Mouse (Mus musculus) limb, embryonic 10.5 days (tissue): ENCODE data around the gene Pdzd3. TPM values are rescaled to one million over a fixed set of nuclear protein-coding genes. Genes with fewer than 3 reads are reported as not detected.

ENCODE experiments used
- DNase-seq: peaks from one replicate; pipeline ENCODE4 v3.0.0-alpha.2; 2017; ENCODE audit warnings: low spot score
- H3K27ac ChIP-seq: fragments of 300-500 bp; sonication (generic); 2 replicates; pipeline ENCODE4 v1.5.1; 2016; ENCODE audit warnings: mild to moderate bottlenecking
- H3K27me3 ChIP-seq: fragments of 300-500 bp; sonication (generic); 2 replicates; pipeline ENCODE4 v1.6.1; 2016; ENCODE audit warnings: low read depth, mild to moderate bottlenecking; ENCODE audit not compliant: poor library complexity, severe bottlenecking
- H3K36me3 ChIP-seq: fragments of 300-500 bp; sonication (generic); 2 replicates; pipeline ENCODE4 v1.6.1; 2016; ENCODE audit warnings: mild to moderate bottlenecking, moderate library complexity
- H3K4me1 ChIP-seq: fragments of 300-500 bp; sonication (generic); 2 replicates; pipeline ENCODE4 v1.6.1; 2016
- H3K4me3 ChIP-seq: fragments of 300-500 bp; sonication (generic); 2 replicates; pipeline ENCODE4 v1.5.1; 2016; ENCODE audit warnings: mild to moderate bottlenecking, moderate library complexity
- H3K9me3 ChIP-seq: fragments of 300-500 bp; sonication (generic); replicated peaks from 2 replicates; pipeline ENCODE4 v1.6.1; 2016; ENCODE audit warnings: mild to moderate bottlenecking
- WGBS: fragments of 180-500 bp; shearing (Covaris S2); methylation state at CpG from one replicate; pipeline ENCODE4 v1.1.7; 2016; 5-methylcytosine and 5-hydroxymethylcytosine counted together
- polyA plus RNA-seq: library from polyadenylated mRNA; unstranded; fragments of >200 nt; fragmentation: Nextera tagmentation; extraction: Ambion mirVana; gene quantifications from 2 replicates; pipeline ENCODE4 v1.2.1, GENCODE M21; 2016

The Pdzd3 gene
- polyA plus RNA-seq, 1 experiment from 2014 or later = not detected

GRCm38 (mm10) chr9:44267319-44268026, 16.2 kb upstream of the Pdzd3 start:
- H3K27ac ChIP-seq = peak overlapping the region; percentile 89

GRCm38 (mm10) chr9:44266478-44267226, 15.4 kb upstream of the Pdzd3 start:
- H3K4me3 ChIP-seq = no peak overlapping the region

More at GRCm38 (mm10) chr9:44267319-44268026, 16.2 kb upstream of the Pdzd3 start:
- peak overlapping the region; percentile 66 for H3K4me3 ChIP-seq
- WGBS = 15% methylated on average over 23 of the region's 23 CpGs
- H3K36me3 ChIP-seq = no peaks in the 10 kb centered on the region
- peaks cover 18% of the 10 kb centered on the region for H3K27me3 ChIP-seq
- no peaks in the 10 kb centered on the region for H3K9me3 ChIP-seq
- no peak for DNase-seq
- peaks cover 12% of the 10 kb centered on the region for H3K4me1 ChIP-seq

GRCm38 (mm10) chr9:44261388-44261787, 10.1 kb upstream of the Pdzd3 start:
- no peak overlapping the region for H3K27ac ChIP-seq
- no peaks in the 10 kb centered on the region for H3K9me3 ChIP-seq
- DNase-seq = no peak
- no peaks in the 10 kb centered on the region for H3K36me3 ChIP-seq
- no peak overlapping the region for H3K4me3 ChIP-seq
- 85% methylated on average over 14 of the region's 14 CpGs for WGBS
- H3K27me3 ChIP-seq = peaks cover 4% of the 10 kb centered on the region; the same call in 1 of the 2 replicates
- H3K4me1 ChIP-seq = peaks cover 3% of the 10 kb centered on the region; the same call in 1 of the 2 replicates

More at GRCm38 (mm10) chr9:44266478-44267226, 15.4 kb upstream of the Pdzd3 start:
- Histone ChIP-seq H3K9me3 (no peaks in the 10 kb centered on the region), H3K27me3 (peaks cover 18% of the 10 kb centered on the region), H3K36me3 (no peaks in the 10 kb centered on the region), H3K4me1 (peaks cover 12% of the 10 kb centered on the region), H3K27ac (no peak overlapping the region)
- WGBS = 69% methylated on average over 8 of the region's 8 CpGs
- no peak for DNase-seq

GRCm38 (mm10) chr9:44259014-44259413, 7.7 kb upstream of the Pdzd3 start:
- WGBS = 86% methylated on average over 10 of the region's 10 CpGs
- Histone ChIP-seq H3K27me3 (no peaks in the 10 kb centered on the region), H3K4me1 (peaks cover 26% of the 10 kb centered on the region), H3K4me3 (no peak overlapping the region), H3K9me3 (no peaks in the 10 kb centered on the region), H3K36me3 (no peaks in the 10 kb centered on the region), H3K27ac (no peak overlapping the region)
- no peak for DNase-seq

GRCm38 (mm10) chr9:44256213-44256612, 4.9 kb upstream of the Pdzd3 start:
- Histone ChIP-seq H3K4me1 (peaks cover 39% of the 10 kb centered on the region), H3K27ac (0 out of 2 replicates have a peak overlapping the region, but pooled peaks have one; percentile 27), H3K9me3 (no peaks in the 10 kb centered on the region), H3K36me3 (no peaks in the 10 kb centered on the region), H3K4me3 (no peak overlapping the region), H3K27me3 (no peaks in the 10 kb centered on the region)
- WGBS = 89% methylated on average over 8 of the region's 8 CpGs
- DNase-seq = no peak

- Histone ChIP-seq H3K36me3 (no peaks in the 10 kb centered on the region), H3K27ac (peak overlapping the region; percentile 83), H3K9me3 (no peaks in the 10 kb centered on the region), H3K4me1 (peaks cover 41% of the 10 kb centered on the region), H3K27me3 (0 out of 2 replicates have a peak, but pooled peaks cover 8% of the 10 kb centered on the region), H3K4me3 (no peak overlapping the region)
- WGBS = 67% methylated on average over 6 of the region's 6 CpGs
- no peak for DNase-seq
Observed at GRCm38 (mm10) chr9:44255136-44255521, 3.9 kb upstream of the Pdzd3 start.

GRCm38 (mm10) chr9:44254508-44255135, 3.4 kb upstream of the Pdzd3 start:
- Histone ChIP-seq H3K9me3 (no peaks in the 10 kb centered on the region), H3K27me3 (0 out of 2 replicates have a peak, but pooled peaks cover 12% of the 10 kb centered on the region), H3K4me3 (no peak overlapping the region), H3K4me1 (peaks cover 41% of the 10 kb centered on the region), H3K36me3 (no peaks in the 10 kb centered on the region), H3K27ac (peak overlapping the region; percentile 83)
- DNase-seq = peak; percentile 49
- 9% methylated on average over 5 of the region's 5 CpGs for WGBS

GRCm38 (mm10) chr9:44253441-44253840, 2.2 kb upstream of the Pdzd3 start:
- WGBS = 75% methylated on average over 6 of the region's 6 CpGs
- DNase-seq = no peak
- H3K27ac ChIP-seq = peak overlapping the region; percentile 83; the same call in 1 of the 2 replicates

GRCm38 (mm10) chr9:44250445-44250844, 826 bp downstream of the Pdzd3 start:
- no peaks in the 10 kb centered on the region for H3K36me3 ChIP-seq
- H3K9me3 ChIP-seq = no peaks in the 10 kb centered on the region
- DNase-seq = no peak
- H3K27ac ChIP-seq = no peak overlapping the region
- WGBS = 67% methylated on average over 4 of the region's 4 CpGs
- peaks cover 35% of the 10 kb centered on the region for H3K4me1 ChIP-seq
- H3K4me3 ChIP-seq = no peak overlapping the region
- peaks cover 25% of the 10 kb centered on the region; the same call in 1 of the 2 replicates for H3K27me3 ChIP-seq

More at GRCm38 (mm10) chr9:44253441-44253840, 2.2 kb upstream of the Pdzd3 start:
- peaks cover 47% of the 10 kb centered on the region for H3K4me1 ChIP-seq
- H3K9me3 ChIP-seq = no peaks in the 10 kb centered on the region
- peaks cover 22% of the 10 kb centered on the region; the same call in 1 of the 2 replicates for H3K27me3 ChIP-seq
- no peaks in the 10 kb centered on the region for H3K36me3 ChIP-seq
- H3K4me3 ChIP-seq = no peak overlapping the region

- Histone ChIP-seq H3K4me3 (0 out of 2 replicates have a peak overlapping the region, but pooled peaks have one; percentile 8), H3K27ac (0 out of 2 replicates have a peak overlapping the region, but pooled peaks have one; percentile 44), H3K36me3 (no peaks in the 10 kb centered on the region), H3K4me1 (peaks cover 25% of the 10 kb centered on the region), H3K9me3 (no peaks in the 10 kb centered on the region), H3K27me3 (peaks cover 25% of the 10 kb centered on the region; the same call in 1 of the 2 replicates)
- 43% methylated on average over 26 of the region's 26 CpGs for WGBS
- peak; percentile 62 for DNase-seq
Observed at GRCm38 (mm10) chr9:44249181-44250146, 1.8 kb downstream of the Pdzd3 start.

GRCm38 (mm10) chr9:44247907-44248306, 3.4 kb downstream of the Pdzd3 start:
- no peak for DNase-seq
- no peak overlapping the region for H3K4me3 ChIP-seq
- H3K36me3 ChIP-seq = no peaks in the 10 kb centered on the region
- H3K4me1 ChIP-seq = peaks cover 9% of the 10 kb centered on the region
- no peaks in the 10 kb centered on the region for H3K9me3 ChIP-seq
- WGBS = 86% methylated on average over 6 of the region's 6 CpGs
- H3K27ac ChIP-seq = no peak overlapping the region
- peaks cover 25% of the 10 kb centered on the region; the same call in 1 of the 2 replicates for H3K27me3 ChIP-seq

GRCm38 (mm10) chr9:44243621-44244020, 7.7 kb downstream of the Pdzd3 start:
- Histone ChIP-seq H3K36me3 (no peaks in the 10 kb centered on the region), H3K9me3 (no peaks in the 10 kb centered on the region), H3K27ac (no peak overlapping the region), H3K4me1 (no peaks in the 10 kb centered on the region), H3K27me3 (peaks cover 5% of the 10 kb centered on the region; the same call in 1 of the 2 replicates), H3K4me3 (no peak overlapping the region)
- 67% methylated on average over 2 of the region's 2 CpGs for WGBS
- DNase-seq = no peak
